Mouse (Mus musculus) liver, embryonic 16.5 days (tissue): ENCODE data around the gene Mcrs1. TPM values are rescaled to one million over a fixed set of nuclear protein-coding genes. Genes with fewer than 3 reads are reported as not detected.
"Not testable (repeated sequence)": the region's sequence is repeated elsewhere in the genome, so short reads cannot be mapped to it uniquely, and the experiment has no call there.

ENCODE experiments used
- ATAC-seq: fragments of 200-750 bp; cut with Nextera tagmentation; 2 replicates; pipeline ENCODE4 v1.8.0; 2017; ENCODE audit warnings: low read depth, mild to moderate bottlenecking, moderate number of reproducible peaks, moderate library complexity
- H3K27ac ChIP-seq: fragments of 300-500 bp; sonication (generic); 2 replicates; pipeline ENCODE4 v1.5.1; 2014; ENCODE audit warnings: mild to moderate bottlenecking, low read length
- H3K27me3 ChIP-seq: fragments of 300-500 bp; sonication (generic); 2 replicates; pipeline ENCODE4 v1.6.1; 2014; ENCODE audit warnings: low read depth, low read length, mixed read lengths; ENCODE audit not compliant: control insufficient read depth, insufficient read depth
- H3K36me3 ChIP-seq: fragments of 300-500 bp; sonication (generic); 2 replicates; pipeline ENCODE4 v1.6.1; 2014; ENCODE audit warnings: mild to moderate bottlenecking; ENCODE audit not compliant: control insufficient read depth, insufficient read depth
- H3K4me1 ChIP-seq: fragments of 300-500 bp; sonication (generic); 2 replicates; pipeline ENCODE4 v1.6.1; 2014; ENCODE audit warnings: low read depth, low read length, mixed read lengths; ENCODE audit not compliant: control insufficient read depth
- H3K4me2 ChIP-seq: fragments of 300-500 bp; sonication (generic); 2 replicates; pipeline ENCODE4 v1.6.1; 2014; ENCODE audit warnings: low read depth, low read length, mixed read lengths
- H3K4me3 ChIP-seq: fragments of 300-500 bp; sonication (generic); 2 replicates; pipeline ENCODE4 v1.5.1; 2014; ENCODE audit warnings: low read depth, mild to moderate bottlenecking, low read length
- H3K9ac ChIP-seq: fragments of 300-500 bp; sonication (generic); 2 replicates; pipeline ENCODE4 v1.6.1; 2014; ENCODE audit warnings: low read depth, low read length
- H3K9me3 ChIP-seq: fragments of 300-500 bp; sonication (generic); replicated peaks from 2 replicates; pipeline ENCODE4 v1.6.1; 2016; ENCODE audit warnings: low read length; ENCODE audit not compliant: control insufficient read depth
- WGBS: fragments of 180-500 bp; shearing (Covaris S2); extraction: QIAGEN DNeasy Blood & Tissue Kit; methylation state at CpG from one replicate; pipeline ENCODE4 v1.1.7; 2014; ENCODE audit not compliant: insufficient replicate concordance; 5-methylcytosine and 5-hydroxymethylcytosine counted together
- polyA plus RNA-seq: library from polyadenylated mRNA; unstranded; fragments of >200 nt; fragmentation: Nextera tagmentation; extraction: Ambion mirVana; gene quantifications from 2 replicates; pipeline ENCODE4 v1.2.1, GENCODE M21; 2015

Mcrs1 gene
- polyA plus RNA-seq, 1 experiment from 2014 or later: 35.8 TPM

DNA sequence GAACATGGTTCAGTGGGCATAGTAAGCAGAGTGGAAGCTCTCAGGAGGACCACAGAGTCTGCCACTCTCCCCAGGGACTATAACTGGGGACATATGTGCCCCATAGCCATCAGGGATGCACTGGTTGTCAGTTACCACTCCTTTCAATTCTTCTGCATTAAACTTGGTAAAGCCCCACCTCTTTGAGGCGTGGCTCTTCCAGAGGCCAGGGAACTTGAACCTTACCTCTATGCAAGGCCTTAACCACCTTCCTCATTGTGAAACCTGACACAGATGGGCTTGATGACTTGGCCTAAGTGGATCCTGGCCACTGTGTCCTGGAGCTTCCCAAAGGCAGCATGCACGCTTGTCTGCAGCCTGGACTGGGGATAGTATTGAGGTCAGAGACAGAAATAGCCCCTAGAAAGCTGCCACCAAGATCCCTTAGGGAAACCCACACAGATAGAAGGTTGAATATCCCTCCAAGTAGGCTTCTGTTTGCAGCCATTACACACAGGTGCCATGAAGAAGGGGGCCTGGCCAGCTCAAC lies 2.8 kb upstream of the Mcrs1 start:
- Histone ChIP-seq H3K4me1 (peaks cover 7% of the 10 kb centered on the region), H3K9me3 (no peaks in the 10 kb centered on the region), H3K27me3 (no peaks in the 10 kb centered on the region), H3K27ac (peak overlapping the region; percentile 45), H3K4me2 (no peak overlapping the region), H3K4me3 (no peak overlapping the region), H3K36me3 (no peaks in the 10 kb centered on the region), H3K9ac (no peak overlapping the region)
- 55% methylated on average over 2 of the region's 2 CpGs for WGBS
- no peak for ATAC-seq

- Histone ChIP-seq H3K4me3 (no peak overlapping the region), H3K4me2 (no peak overlapping the region), H3K9ac (no peak overlapping the region), H3K4me1 (peaks cover 7% of the 10 kb centered on the region), H3K27ac (no peak overlapping the region), H3K36me3 (no peaks in the 10 kb centered on the region), H3K9me3 (no peaks in the 10 kb centered on the region), H3K27me3 (no peaks in the 10 kb centered on the region)
- no peak for ATAC-seq
- 75% methylated on average over 6 of the region's 6 CpGs for WGBS
These were observed 2.0 kb upstream of the Mcrs1 start for GRCm38 (mm10) chr15:99253772-99254171.

DNA sequence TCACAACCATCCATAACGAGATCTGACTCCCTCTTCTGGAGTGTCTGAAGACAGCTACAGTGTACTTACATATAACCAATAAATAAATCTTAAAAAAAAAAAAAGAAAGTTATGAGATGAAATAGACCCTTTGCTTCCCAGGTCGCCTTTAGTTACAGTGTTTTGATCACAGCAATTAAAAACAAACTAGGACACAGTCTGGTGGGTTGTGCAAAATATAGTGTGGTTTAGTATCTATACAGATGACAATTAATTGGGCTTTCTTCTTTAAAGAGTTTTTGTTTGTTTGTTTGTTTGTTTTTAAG lies 1.4 kb upstream of the Mcrs1 start:
- WGBS: 41% methylated on average over 2 of the region's 2 CpGs
- not testable (repeated sequence) for H3K36me3 ChIP-seq, H3K9me3 ChIP-seq, H3K4me1 ChIP-seq, ATAC-seq, H3K27ac ChIP-seq, H3K9ac ChIP-seq, H3K27me3 ChIP-seq, H3K4me3 ChIP-seq
- peak overlapping the region; percentile 85 for H3K4me2 ChIP-seq

DNA sequence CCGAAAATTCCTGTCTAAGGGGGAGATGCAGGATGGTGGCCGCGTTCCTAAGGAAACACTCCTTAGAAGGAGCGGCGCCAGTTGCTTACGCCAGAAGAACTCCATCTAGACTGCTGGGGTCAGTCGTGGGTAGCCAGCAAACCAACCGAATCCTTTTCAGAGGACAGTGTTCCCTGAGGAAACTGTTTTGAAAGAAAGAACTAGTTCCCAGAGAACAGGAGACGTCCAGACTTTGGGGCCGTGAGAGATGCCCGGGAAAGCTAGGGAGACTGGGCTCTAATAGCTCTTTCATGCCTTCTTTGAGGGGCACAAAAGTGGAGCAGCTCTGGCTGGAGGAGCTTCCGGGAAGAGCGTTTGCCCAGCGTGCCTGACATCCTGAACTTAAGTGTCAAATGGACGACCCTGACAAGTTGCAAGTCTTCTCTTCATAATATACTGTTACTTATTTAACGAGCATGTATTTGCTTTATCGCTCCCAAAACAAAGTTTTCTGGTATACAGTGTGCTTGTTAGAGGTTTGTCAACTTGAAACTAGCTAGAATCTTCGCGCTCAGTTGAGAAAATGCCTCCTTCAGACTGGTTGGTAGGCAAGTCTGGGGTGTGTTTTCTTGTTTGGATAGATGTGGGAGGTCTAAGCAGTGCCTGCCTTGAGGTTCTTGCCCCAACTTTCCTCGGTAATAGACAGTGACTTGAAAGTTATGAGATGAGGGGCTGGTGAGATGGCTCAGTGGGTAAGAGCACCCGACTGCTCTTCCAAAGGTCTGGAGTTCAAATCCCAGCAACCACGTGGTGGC lies 817 bp upstream of the Mcrs1 start:
- Histone ChIP-seq H3K4me2 (peak overlapping the region; percentile 85), H3K9me3 (no peaks in the 10 kb centered on the region), H3K27me3 (no peaks in the 10 kb centered on the region), H3K4me3 (peak overlapping the region; percentile 77), H3K27ac (peak overlapping the region; percentile 96), H3K4me1 (peaks cover 7% of the 10 kb centered on the region), H3K9ac (peak overlapping the region; percentile 76), H3K36me3 (no peaks in the 10 kb centered on the region)
- 3% methylated on average over 22 of the region's 22 CpGs for WGBS
- peak; percentile 5; the same call in 1 of the 2 replicates for ATAC-seq

DNA sequence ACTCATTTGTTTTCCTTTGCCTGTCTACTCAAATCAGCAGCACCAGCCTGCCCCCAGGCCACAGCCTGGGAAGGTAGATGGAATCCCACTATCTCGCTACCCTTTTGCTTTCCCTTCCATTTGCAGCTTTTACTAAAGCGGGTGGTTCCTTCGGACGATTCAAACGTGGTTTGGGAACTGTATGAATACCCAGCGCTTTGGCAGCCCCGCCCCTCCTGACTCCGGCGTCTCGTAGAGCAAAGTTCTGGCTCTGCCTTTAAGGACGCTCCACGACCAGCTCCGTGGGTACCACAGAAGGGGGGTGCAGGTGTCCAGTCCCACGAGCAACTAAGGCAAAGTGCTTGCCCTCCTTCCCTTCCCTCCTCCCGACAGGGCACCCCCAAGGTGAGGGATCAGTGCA lies 650 bp downstream of the Mcrs1 start:
- peak; percentile 5; the same call in 1 of the 2 replicates for ATAC-seq
- H3K4me2 ChIP-seq: peak overlapping the region; percentile 85
- not testable (repeated sequence) for H3K4me1 ChIP-seq, H3K9me3 ChIP-seq, H3K36me3 ChIP-seq, H3K27ac ChIP-seq, H3K27me3 ChIP-seq
- under 1% methylated on average over 14 of the region's 15 CpGs for WGBS
- peak overlapping the region; percentile 77 for H3K4me3 ChIP-seq
- H3K9ac ChIP-seq: peak overlapping the region; percentile 55

DNA sequence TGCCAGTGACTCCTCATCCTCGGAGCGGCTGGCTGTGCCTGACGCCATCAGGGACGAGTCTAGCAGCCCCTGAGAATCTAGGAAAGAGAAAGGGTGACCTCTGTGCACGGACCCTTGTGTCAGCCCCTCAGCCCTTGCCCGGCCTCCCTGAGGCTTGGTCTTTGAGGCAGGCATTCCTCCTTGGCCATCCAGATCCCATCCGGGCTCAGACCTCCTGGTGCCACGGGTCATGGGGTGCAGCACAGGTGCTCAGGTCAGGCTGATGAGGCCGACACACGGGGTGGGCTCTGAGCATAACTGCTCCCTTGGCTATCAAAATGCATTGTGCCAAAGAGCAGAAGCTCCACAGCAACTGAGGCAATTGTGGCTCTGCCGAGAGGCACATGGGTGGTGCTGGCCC lies 1.8 kb downstream of the Mcrs1 start:
- no peak for ATAC-seq
- Histone ChIP-seq H3K4me1 (peaks cover 7% of the 10 kb centered on the region), H3K4me2 (no peak overlapping the region)

GRCm38 (mm10) chr15:99248972-99249371 lies 2.8 kb downstream of the Mcrs1 start:
- no peaks in the 10 kb centered on the region for H3K9me3 ChIP-seq
- ATAC-seq: no peak
- no peak overlapping the region for H3K4me2 ChIP-seq
- no peaks in the 10 kb centered on the region for H3K27me3 ChIP-seq
- no peak overlapping the region for H3K27ac ChIP-seq
- 85% methylated on average over 9 of the region's 9 CpGs for WGBS
- no peak overlapping the region for H3K9ac ChIP-seq
- H3K4me1 ChIP-seq: peaks cover 3% of the 10 kb centered on the region
- H3K36me3 ChIP-seq: peaks cover 11% of the 10 kb centered on the region
- no peak overlapping the region for H3K4me3 ChIP-seq

More for the DNA sequence above, 1.8 kb downstream of the Mcrs1 start:
- H3K9ac ChIP-seq: no peak overlapping the region
- peaks cover 7% of the 10 kb centered on the region for H3K36me3 ChIP-seq
- H3K27ac ChIP-seq: no peak overlapping the region
- no peak overlapping the region for H3K4me3 ChIP-seq
- no peaks in the 10 kb centered on the region for H3K27me3 ChIP-seq
- WGBS: 75% methylated on average over 11 of the region's 11 CpGs
- H3K9me3 ChIP-seq: no peaks in the 10 kb centered on the region

GRCm38 (mm10) chr15:99246736-99247135 lies 5.0 kb downstream of the Mcrs1 start:
- peaks cover 14% of the 10 kb centered on the region for H3K36me3 ChIP-seq
- H3K4me2 ChIP-seq, H3K27ac ChIP-seq, H3K4me3 ChIP-seq, H3K9me3 ChIP-seq, H3K27me3 ChIP-seq, H3K4me1 ChIP-seq, H3K9ac ChIP-seq, ATAC-seq: not testable (repeated sequence)
- 78% methylated on average over 6 of the region's 6 CpGs for WGBS

GRCm38 (mm10) chr15:99242045-99242444 lies 9.7 kb downstream of the Mcrs1 start:
- peaks cover 13% of the 10 kb centered on the region for H3K36me3 ChIP-seq

More at GRCm38 (mm10) chr15:99242045-99242444, 9.7 kb downstream of the Mcrs1 start:
- Histone ChIP-seq H3K27ac (no peak overlapping the region), H3K4me3 (no peak overlapping the region), H3K9me3 (no peaks in the 10 kb centered on the region), H3K4me1 (no peaks in the 10 kb centered on the region), H3K4me2 (no peak overlapping the region), H3K9ac (no peak overlapping the region), H3K27me3 (no peaks in the 10 kb centered on the region; the same call in none of the 2 replicates)
- 79% methylated on average over 10 of the region's 10 CpGs for WGBS
- no peak for ATAC-seq
